Comparison of ENCODE assay signal across 29 mouse cellular contexts in the genomic region with DNA sequence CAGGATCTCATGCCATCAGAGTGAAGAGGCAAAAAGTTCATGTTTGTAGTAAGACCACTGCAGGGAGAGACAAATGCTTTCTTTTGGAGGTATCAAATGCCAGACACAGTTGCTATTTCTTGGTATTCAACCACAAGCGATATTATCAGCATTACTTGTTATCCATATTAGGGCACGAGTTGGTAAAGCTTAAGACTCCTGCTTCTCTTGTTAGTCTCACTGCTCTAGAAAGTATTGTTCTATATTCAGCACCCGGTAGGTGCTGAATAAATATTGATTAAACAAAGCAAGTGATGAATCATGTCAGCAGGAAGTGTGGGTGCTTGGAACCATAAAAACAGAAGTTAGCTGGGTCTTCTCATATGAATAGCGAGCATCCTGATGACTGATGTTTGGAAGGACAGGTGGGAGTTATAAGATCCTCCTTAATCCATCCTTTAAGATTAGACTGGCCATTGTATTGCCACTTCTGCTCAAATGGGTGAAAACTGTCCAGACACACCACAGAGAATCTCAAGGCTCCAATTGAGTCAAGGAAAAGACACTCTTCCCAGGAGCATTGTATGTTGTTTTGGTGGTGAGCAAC.
DNase-seq lines count a peak whose midpoint lies in the region; ATAC-seq lines count a peak whose summit lies in the region.
"Had no signal": no experiment of that assay in that cellular context is flagged by ENCODE, and none has a peak within 500 bp of the region (broad histone marks: within the 10 kb centered on the region; RNA-seq: fewer than 3 reads in every experiment).

No protein-coding gene starts in this region.

- peak; percentile 33 for DNase-seq in midbrain, embryonic 11.5 days (ENCODE audit: low spot score, missing footprints)
- DNase-seq in MEL-GATA-1-ER (ENCODE audit: extremely low read depth, low read depth): peak; percentile 74
- DNase-seq in kidney, postnatal 25 days: no peak
- no peak for DNase-seq in thymus, postnatal 25 days
- DNase-seq: adrenal gland, postnatal 36 days; cerebellum, adult 2 months; cerebellum, postnatal 14 days; gastrocnemius, postnatal 25 days; heart, adult 11 months; heart, postnatal 10 days; kidney, adult 8-10 months; liver, embryonic 13.5 days; lung, adult 18-20 months; lung, postnatal 4 days; right cerebral cortex, postnatal 4 days had no signal

- no peaks in the 10 kb centered on the region for H3K4me1 ChIP-seq in midbrain, embryonic 11.5 days (ENCODE audit: control insufficient read depth, insufficient read depth, low read length)
- no peaks in the 10 kb centered on the region for H3K4me1 ChIP-seq in midbrain, embryonic 13.5 days (replicated peaks)
- H3K4me1 ChIP-seq in heart, embryonic 12.5 days (replicated peaks): no peaks in the 10 kb centered on the region
- H3K4me1 ChIP-seq: forebrain, embryonic 13.5 days; heart, embryonic 13.5 days; limb, embryonic 10.5 days; limb, embryonic 15.5 days; liver, embryonic 13.5 days; neural tube, embryonic 13.5 days had no signal

- no peak overlapping the region for H3K4me2 ChIP-seq in midbrain, embryonic 11.5 days
- H3K4me2 ChIP-seq in midbrain, embryonic 13.5 days (replicated peaks): no peak overlapping the region
- H3K4me2 ChIP-seq in heart, embryonic 12.5 days: no peak overlapping the region
- H3K4me2 ChIP-seq: forebrain, embryonic 13.5 days; heart, embryonic 13.5 days; hindbrain, embryonic 14.5 days; limb, embryonic 15.5 days; liver, embryonic 13.5 days; neural tube, embryonic 13.5 days had no signal

- H3K27ac ChIP-seq in midbrain, embryonic 11.5 days (ENCODE audit: low read depth, low read length): no peak overlapping the region
- H3K27ac ChIP-seq in midbrain, embryonic 13.5 days: no peak overlapping the region
- H3K27ac ChIP-seq in heart, embryonic 12.5 days (ENCODE audit: poor library complexity, severe bottlenecking): no peak overlapping the region
- H3K27ac ChIP-seq: forebrain, embryonic 13.5 days; heart, embryonic 13.5 days; hindbrain, embryonic 14.5 days; kidney, postnatal 0 days; limb, embryonic 10.5 days; limb, embryonic 15.5 days; liver, embryonic 13.5 days; neural tube, embryonic 13.5 days had no signal

- no peak overlapping the region for H3K9ac ChIP-seq in midbrain, embryonic 11.5 days (ENCODE audit: low read length)
- H3K9ac ChIP-seq in midbrain, embryonic 13.5 days (replicated peaks): no peak overlapping the region
- no peak overlapping the region for H3K9ac ChIP-seq in heart, embryonic 12.5 days
- H3K9ac ChIP-seq: forebrain, embryonic 13.5 days; heart, embryonic 13.5 days; hindbrain, embryonic 14.5 days; limb, embryonic 15.5 days; liver, embryonic 13.5 days; neural tube, embryonic 13.5 days had no signal

- 88% methylated on average over 4 of the region's 4 CpGs for WGBS in midbrain, embryonic 11.5 days
- WGBS in midbrain, embryonic 13.5 days: 89% methylated on average over 4 of the region's 4 CpGs
- 69% methylated on average over 4 of the region's 4 CpGs for WGBS in heart, embryonic 12.5 days

- no peak overlapping the region for H3K4me3 ChIP-seq in midbrain, embryonic 11.5 days (ENCODE audit: low read depth, low read length)
- H3K4me3 ChIP-seq in midbrain, embryonic 13.5 days (replicated peaks): no peak overlapping the region
- no peak overlapping the region for H3K4me3 ChIP-seq in heart, embryonic 12.5 days
- H3K4me3 ChIP-seq: forebrain, embryonic 13.5 days; heart, embryonic 13.5 days; limb, embryonic 10.5 days; limb, embryonic 15.5 days; liver, embryonic 13.5 days; neural tube, embryonic 13.5 days had no signal

- no peak for ATAC-seq in midbrain, embryonic 11.5 days (ENCODE audit: low FRiP score)
- ATAC-seq in midbrain, embryonic 13.5 days: no peak
- peak; percentile 59 for ATAC-seq in megakaryocyte progenitor cell, adult 5-6 weeks (replicated peaks; ENCODE audit: poor library complexity)
- no peak for ATAC-seq in heart, embryonic 12.5 days (ENCODE audit: insufficient number of reproducible peaks, low FRiP score)
- ATAC-seq: forebrain, embryonic 13.5 days; lung, postnatal 0 days; midbrain, embryonic 16.5 days; Patski had no signal

- H3K27me3 ChIP-seq in midbrain, embryonic 11.5 days (ENCODE audit: control insufficient read depth, insufficient read depth, low read length): no peaks in the 10 kb centered on the region
- no peaks in the 10 kb centered on the region for H3K27me3 ChIP-seq in midbrain, embryonic 13.5 days
- H3K27me3 ChIP-seq in heart, embryonic 12.5 days (replicated peaks): no peaks in the 10 kb centered on the region
- H3K27me3 ChIP-seq: CH12.LX; forebrain, embryonic 13.5 days; heart, embryonic 13.5 days; limb, embryonic 15.5 days; liver, embryonic 13.5 days; neural tube, embryonic 13.5 days; Patski had no signal

- H3K36me3 ChIP-seq in midbrain, embryonic 11.5 days (ENCODE audit: control insufficient read depth, insufficient read depth, low read length): no peaks in the 10 kb centered on the region
- no peaks in the 10 kb centered on the region for H3K36me3 ChIP-seq in midbrain, embryonic 13.5 days
- H3K36me3 ChIP-seq in heart, embryonic 12.5 days: no peaks in the 10 kb centered on the region
- H3K36me3 ChIP-seq: heart, embryonic 13.5 days; limb, embryonic 10.5 days; limb, embryonic 15.5 days; liver, embryonic 13.5 days; neural tube, embryonic 13.5 days had no signal

- H3K9me3 ChIP-seq in midbrain, embryonic 11.5 days (ENCODE audit: control insufficient read depth, low read length): no peaks in the 10 kb centered on the region
- no peaks in the 10 kb centered on the region for H3K9me3 ChIP-seq in midbrain, embryonic 13.5 days
- no peaks in the 10 kb centered on the region for H3K9me3 ChIP-seq in heart, embryonic 12.5 days (replicated peaks)
- H3K9me3 ChIP-seq: forebrain, embryonic 13.5 days; heart, embryonic 13.5 days; limb, embryonic 10.5 days; limb, embryonic 15.5 days; liver, embryonic 13.5 days had no signal

Comparison
In these comparisons a context has a peak if more than half of its experiments do, and no peak if none do; other contexts are left out.
1. DNase-seq: peak in midbrain, embryonic 11.5 days (single experiment) and MEL-GATA-1-ER (single experiment); none in kidney, postnatal 25 days (0 of 2) and thymus, postnatal 25 days (single experiment).